Mouse (Mus musculus) intestine, postnatal 0 days (tissue): ENCODE data around the gene Tlx3. TPM values are rescaled to one million over a fixed set of nuclear protein-coding genes. Genes with fewer than 3 reads are reported as not detected.
A peak's percentile ranks its signal among the peaks of the same experiment; 100 is the strongest.

Experiments used
- ATAC-seq: fragments of 200-750 bp; cut with Nextera tagmentation; 2 replicates; pipeline ENCODE4 v1.8.0; 2017; ENCODE audit warnings: mild to moderate bottlenecking, moderate TSS enrichment, moderate library complexity
- H3K27ac ChIP-seq: fragments of 300-500 bp; sonication (generic); 2 replicates; pipeline ENCODE4 v1.5.1; 2014; ENCODE audit warnings: mild to moderate bottlenecking, low read depth, low read length, moderate library complexity
- H3K27me3 ChIP-seq: fragments of 300-500 bp; sonication (generic); replicated peaks from 2 replicates; pipeline ENCODE4 v1.6.1; 2014; ENCODE audit warnings: low read length, mixed read lengths; ENCODE audit not compliant: control insufficient read depth, insufficient read depth
- H3K36me3 ChIP-seq: fragments of 300-500 bp; sonication (generic); 2 replicates; pipeline ENCODE4 v1.6.1; 2014; ENCODE audit warnings: mild to moderate bottlenecking, moderate library complexity; ENCODE audit not compliant: control insufficient read depth, insufficient read depth
- H3K4me1 ChIP-seq: fragments of 300-500 bp; sonication (generic); replicated peaks from 2 replicates; pipeline ENCODE4 v1.6.1; 2014; ENCODE audit warnings: antibody characterized with exemption, low read length, mixed read lengths; ENCODE audit not compliant: control insufficient read depth, insufficient read depth
- H3K4me2 ChIP-seq: fragments of 300-500 bp; sonication (generic); replicated peaks from 2 replicates; pipeline ENCODE4 v1.6.1; 2014; ENCODE audit warnings: low read depth, mild to moderate bottlenecking, moderate library complexity
- H3K4me3 ChIP-seq: fragments of 300-500 bp; sonication (generic); 2 replicates; pipeline ENCODE4 v1.5.1; 2014; ENCODE audit warnings: low read depth, low read length
- H3K9ac ChIP-seq: fragments of 300-500 bp; sonication (generic); 2 replicates; pipeline ENCODE4 v1.6.1; 2014; ENCODE audit warnings: mild to moderate bottlenecking, low read depth, low read length
- H3K9me3 ChIP-seq: fragments of 300-500 bp; sonication (generic); 2 replicates; pipeline ENCODE4 v1.6.1; 2016; ENCODE audit warnings: mixed run types; ENCODE audit not compliant: control insufficient read depth
- CTCF ChIP-seq: sonication (generic); IDR thresholded peaks from 2 replicates; pipeline ENCODE4 v1.5.1; 2016; ENCODE audit warnings: low read depth, mild to moderate bottlenecking, control low read depth, antibody characterized with exemption, moderate library complexity
- WGBS: fragments of 180-500 bp; shearing (Covaris S2); extraction: QIAGEN DNeasy Blood & Tissue Kit; methylation state at CpG from one replicate; pipeline ENCODE4 v1.1.7; 2014; 5-methylcytosine and 5-hydroxymethylcytosine counted together
- polyA plus RNA-seq: library from polyadenylated mRNA; unstranded; fragments of >200 nt; fragmentation: Nextera tagmentation; extraction: Ambion mirVana; gene quantifications from 2 replicates; pipeline ENCODE4 v1.2.1, GENCODE M21; 2015

The Tlx3 gene
- polyA plus RNA-seq, 1 experiment from 2014 or later = not detected

DNA sequence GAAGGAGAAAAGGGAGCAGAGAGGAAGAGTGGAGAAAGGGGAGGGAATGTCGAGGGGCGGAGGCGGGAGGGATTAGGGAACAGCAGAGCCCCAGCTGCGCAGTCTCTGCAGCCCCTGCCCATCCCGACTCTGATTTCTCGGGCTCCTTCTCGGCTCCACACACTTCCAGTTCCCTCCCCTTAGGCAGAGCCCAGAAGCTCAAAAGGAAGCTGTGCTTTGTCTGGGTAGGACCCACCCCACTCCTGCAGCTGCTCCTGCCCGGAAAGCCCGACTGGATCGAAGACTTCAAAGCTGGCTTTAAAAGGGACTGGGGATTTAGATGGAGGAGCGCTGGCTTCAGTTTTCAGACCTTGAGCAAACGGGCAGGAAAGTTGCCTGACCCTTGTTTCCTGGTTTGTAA lies 9.7 kb downstream of the Tlx3 start:
- no peak for TF ChIP-seq CTCF
- no peak for ATAC-seq
- Histone ChIP-seq H3K4me1 (no peaks in the 10 kb centered on the region), H3K9me3 (no peaks in the 10 kb centered on the region), H3K4me2 (no peak overlapping the region), H3K27ac (no peak overlapping the region), H3K9ac (no peak overlapping the region), H3K4me3 (no peak overlapping the region), H3K36me3 (no peaks in the 10 kb centered on the region), H3K27me3 (peaks cover 64% of the 10 kb centered on the region)
- 3% methylated on average over 12 of the region's 12 CpGs for WGBS

DNA sequence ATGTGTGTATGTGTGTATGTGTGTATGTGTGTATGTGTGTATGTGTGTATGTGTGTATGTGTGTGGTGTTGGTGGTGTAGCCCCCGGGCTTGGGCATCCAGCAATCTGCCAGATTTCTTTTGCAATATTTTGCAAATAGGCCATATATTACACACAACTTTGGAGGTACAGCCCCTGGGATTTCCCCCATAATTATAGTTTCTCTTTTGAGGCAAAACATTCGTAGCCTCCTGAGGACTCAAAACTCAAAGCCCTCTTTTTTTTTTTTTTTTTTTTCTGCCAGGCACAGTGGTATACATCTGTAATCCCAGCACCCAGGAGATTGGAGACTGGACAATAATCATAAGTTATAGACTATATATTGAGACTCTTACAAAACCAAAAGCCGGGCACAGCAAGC lies 21.6 kb downstream of the Tlx3 start:
- Histone ChIP-seq H3K9ac (no peak overlapping the region), H3K27me3 (peaks cover 13% of the 10 kb centered on the region; the same call in 1 of the 2 replicates), H3K4me3 (no peak overlapping the region), H3K4me1 (no peaks in the 10 kb centered on the region), H3K4me2 (no peak overlapping the region), H3K9me3 (no peaks in the 10 kb centered on the region), H3K27ac (no peak overlapping the region), H3K36me3 (no peaks in the 10 kb centered on the region)
- 90% methylated on average over 3 of the region's 3 CpGs for WGBS
- no peak for TF ChIP-seq CTCF
- ATAC-seq = no peak

DNA sequence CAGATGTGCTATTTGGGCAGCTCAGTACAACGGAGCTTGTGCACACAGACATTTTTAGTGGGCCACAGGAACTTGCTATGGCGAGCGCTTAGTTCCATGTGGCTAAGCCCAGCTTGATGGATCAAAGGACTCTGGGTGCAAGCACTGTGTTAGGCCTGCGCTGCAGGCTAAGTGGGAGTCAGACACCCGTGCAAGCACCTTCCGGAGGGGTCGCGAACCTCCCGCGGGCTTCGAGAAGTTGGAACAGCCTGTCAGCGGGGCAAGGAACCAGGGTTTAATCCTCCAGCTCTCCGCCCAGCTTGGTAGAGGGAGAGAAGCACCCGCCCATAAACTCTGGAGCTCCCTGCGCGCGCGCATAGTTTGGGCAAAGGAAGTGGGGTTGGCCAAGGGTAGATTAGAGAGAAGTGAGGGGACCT lies 22.7 kb downstream of the Tlx3 start:
- TF ChIP-seq CTCF = no peak
- no peak overlapping the region for H3K4me2 ChIP-seq
- WGBS = 9% methylated on average over 18 of the region's 18 CpGs
- no peak overlapping the region for H3K9ac ChIP-seq
- H3K27me3 ChIP-seq = peaks cover 18% of the 10 kb centered on the region; the same call in 1 of the 2 replicates
- H3K27ac ChIP-seq = no peak overlapping the region
- H3K9me3 ChIP-seq = no peaks in the 10 kb centered on the region
- no peaks in the 10 kb centered on the region for H3K4me1 ChIP-seq
- H3K36me3 ChIP-seq = no peaks in the 10 kb centered on the region
- ATAC-seq = no peak
- H3K4me3 ChIP-seq = no peak overlapping the region

DNA sequence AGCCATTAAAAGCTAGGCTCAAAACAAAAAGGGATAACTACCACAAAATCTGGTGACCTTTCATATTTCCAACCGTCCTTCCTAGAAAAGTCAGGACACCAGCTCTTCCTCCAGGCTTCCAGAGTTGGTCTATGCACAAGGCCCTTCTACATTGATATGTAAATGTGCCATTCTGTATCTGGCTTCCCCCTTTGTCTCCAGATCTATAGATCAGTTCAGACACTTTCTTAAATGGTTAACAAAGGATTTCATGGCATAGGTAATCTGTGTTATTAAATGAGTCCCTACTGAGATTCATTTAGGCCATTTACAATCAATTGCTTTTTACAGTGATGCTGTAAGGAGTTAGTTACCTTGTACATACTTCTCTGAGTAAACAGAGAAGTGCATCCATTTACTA lies 23.6 kb downstream of the Tlx3 start:
- ATAC-seq = no peak
- TF ChIP-seq CTCF = no peak
- peaks cover 18% of the 10 kb centered on the region; the same call in 1 of the 2 replicates for H3K27me3 ChIP-seq
- no peaks in the 10 kb centered on the region for H3K4me1 ChIP-seq
- no peak overlapping the region for H3K4me2 ChIP-seq
- no peak overlapping the region for H3K9ac ChIP-seq
- no peaks in the 10 kb centered on the region for H3K36me3 ChIP-seq
- H3K4me3 ChIP-seq = no peak overlapping the region
- WGBS = 62% methylated on average over 1 of the region's 1 CpGs
- no peak overlapping the region for H3K27ac ChIP-seq
- no peaks in the 10 kb centered on the region for H3K9me3 ChIP-seq

DNA sequence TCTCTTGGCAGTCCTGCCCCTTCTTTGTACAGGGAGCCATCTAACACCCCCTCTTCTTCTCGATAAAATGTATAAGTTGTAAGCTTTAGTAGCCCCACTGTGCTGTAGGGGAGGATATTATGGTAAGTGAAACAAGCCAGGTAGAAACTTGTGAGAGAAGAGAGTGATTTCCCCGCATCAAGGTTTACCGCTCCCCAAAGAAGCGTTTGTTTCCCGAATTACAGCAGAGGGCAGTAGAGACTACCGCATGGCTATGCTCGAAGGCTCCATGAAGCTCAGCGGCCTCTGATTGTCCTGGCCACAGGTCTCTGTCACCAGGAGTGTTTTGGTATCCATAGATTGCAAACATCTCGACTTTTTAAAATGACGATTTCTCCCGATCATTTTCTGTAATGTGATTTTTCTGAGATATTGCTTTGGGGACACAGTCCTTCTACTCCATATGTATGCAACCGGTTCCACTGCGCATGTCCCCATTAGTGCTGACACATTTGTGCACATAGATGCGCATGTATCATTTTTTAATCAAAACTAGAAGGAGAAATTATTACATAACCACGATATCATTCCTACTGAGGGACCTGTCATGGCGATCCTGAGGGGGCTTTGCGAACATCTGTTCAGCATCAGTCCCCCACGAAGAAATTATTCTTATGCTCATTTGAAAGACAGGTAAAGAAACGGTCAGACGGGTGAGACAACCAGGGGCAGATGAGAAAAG lies 26.7 kb downstream of the Tlx3 start:
- Histone ChIP-seq H3K9me3 (no peaks in the 10 kb centered on the region), H3K4me3 (no peak overlapping the region), H3K27ac (no peak overlapping the region), H3K9ac (no peak overlapping the region), H3K36me3 (no peaks in the 10 kb centered on the region), H3K27me3 (peaks cover 18% of the 10 kb centered on the region; the same call in 1 of the 2 replicates), H3K4me2 (no peak overlapping the region), H3K4me1 (no peaks in the 10 kb centered on the region)
- WGBS = 34% methylated on average over 20 of the region's 20 CpGs
- peak; percentile 91 for TF ChIP-seq CTCF
- ATAC-seq = no peak

DNA sequence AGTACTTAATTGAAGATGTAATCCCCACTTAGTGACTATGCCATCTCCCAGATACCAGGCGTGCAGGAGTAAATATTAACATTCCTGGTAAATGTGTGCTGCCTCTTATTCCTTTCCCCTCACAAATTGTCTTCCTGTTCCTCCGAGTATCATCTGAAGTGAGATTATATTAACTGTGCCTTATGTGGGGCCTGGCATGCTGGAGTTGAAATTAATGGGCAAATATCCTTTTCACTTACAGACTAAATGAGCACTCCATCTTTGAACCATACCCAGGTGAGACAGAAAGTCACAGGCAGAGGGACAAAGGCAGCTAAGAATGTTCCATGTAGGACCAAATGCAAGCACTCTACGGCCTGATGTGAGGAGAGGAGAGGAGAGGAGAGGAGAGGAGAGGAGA lies 27.6 kb downstream of the Tlx3 start:
- Histone ChIP-seq H3K9ac (no peak overlapping the region), H3K4me2 (no peak overlapping the region), H3K4me3 (no peak overlapping the region), H3K36me3 (no peaks in the 10 kb centered on the region), H3K27me3 (peaks cover 26% of the 10 kb centered on the region; the same call in 1 of the 2 replicates), H3K9me3 (no peaks in the 10 kb centered on the region), H3K27ac (no peak overlapping the region), H3K4me1 (no peaks in the 10 kb centered on the region)
- ATAC-seq = no peak
- 60% methylated on average over 3 of the region's 3 CpGs for WGBS
- TF ChIP-seq CTCF = no peak
